Mouse (Mus musculus) ES-E14 (cell line): Measurements from ENCODE around the gene Fbxo40. TPM values are rescaled to one million over a fixed set of nuclear protein-coding genes. Genes with fewer than 3 reads are reported as not detected.

Source experiments
- DNase-seq: peaks from one replicate; pipeline ENCODE4 v3.0.0-alpha.2; 2013; ENCODE audit warnings: low read depth, low spot score
- H3K27ac ChIP-seq: 2 replicates; pipeline ENCODE4 v1.5.1; 2012; ENCODE audit warnings: low read depth, mild to moderate bottlenecking, low read length, moderate library complexity, mixed read lengths; ENCODE audit not compliant: poor library complexity, insufficient read depth, severe bottlenecking
- H3K36me3 ChIP-seq: 2 replicates; pipeline ENCODE4 v1.6.1; 2012; ENCODE audit warnings: mild to moderate bottlenecking, low read length, moderate library complexity, mixed read lengths; ENCODE audit not compliant: control insufficient read depth, poor library complexity, insufficient read depth, severe bottlenecking
- H3K4me1 ChIP-seq, 2 experiments: fragments of 150-350 bp in 1 of 2; sonication (generic) in 1 of 2; 2 replicates each; pipeline ENCODE4 v1.6.1; 2012; ENCODE audit warnings: low read length in 2 of 2, mild to moderate bottlenecking in 1 of 2, mixed read lengths in 1 of 2; ENCODE audit not compliant: control insufficient read depth in 2 of 2, insufficient read depth in 2 of 2, poor library complexity in 1 of 2
- H3K4me3 ChIP-seq, 2 experiments: fragments of 150-350 bp in 1 of 2; sonication (generic) in 1 of 2; 2 replicates each; pipeline ENCODE4 v1.5.1; 2012; ENCODE audit warnings: low read length in 2 of 2, low read depth in 1 of 2, mild to moderate bottlenecking in 1 of 2, mixed read lengths in 1 of 2; ENCODE audit not compliant: insufficient read depth in 1 of 2, poor library complexity in 1 of 2, severe bottlenecking in 1 of 2
- H3K9ac ChIP-seq: 2 replicates; pipeline ENCODE4 v1.6.1; 2012; ENCODE audit warnings: low read depth, mild to moderate bottlenecking, low read length, mixed read lengths; ENCODE audit not compliant: poor library complexity, insufficient read depth, severe bottlenecking
- H3K9me3 ChIP-seq: fragments of 150-350 bp; sonication (generic); 2 replicates; pipeline ENCODE4 v1.6.1; 2012; ENCODE audit warnings: low read depth, mild to moderate bottlenecking, low read length; ENCODE audit not compliant: control insufficient read depth, insufficient read depth
- CHD2 ChIP-seq: IDR thresholded peaks from 2 replicates; pipeline ENCODE4 v1.6.1; 2014; ENCODE audit warnings: mild to moderate bottlenecking, low read depth, low read length, inconsistent platforms
- HCFC1 ChIP-seq: IDR thresholded peaks from 2 replicates; pipeline ENCODE4 v1.6.1; 2012; ENCODE audit warnings: low read length, inconsistent platforms, borderline replicate concordance; ENCODE audit not compliant: insufficient read depth
- MAFK ChIP-seq: IDR thresholded peaks from 2 replicates; pipeline ENCODE4 v1.6.1; 2014; ENCODE audit warnings: mild to moderate bottlenecking, low read depth, low read length, inconsistent platforms; ENCODE audit not compliant: insufficient read depth
- ZC3H11A ChIP-seq: IDR thresholded peaks from 2 replicates; pipeline ENCODE4 v1.6.1; 2012; ENCODE audit warnings: low read depth, mild to moderate bottlenecking, inconsistent platforms, low read length, borderline replicate concordance
- ZNF384 ChIP-seq: IDR thresholded peaks from 2 replicates; pipeline ENCODE4 v1.6.1; 2012; ENCODE audit warnings: low read depth, low read length, inconsistent platforms
- in situ Hi-C, 2 experiments: fragments of 600-800 bp; cut with MboI; formaldehyde crosslinking; loops; one replicate each; pipeline ENCODE4 v1.15.1; 2025; ENCODE audit warnings: low sequenced_read_pairs in 2 of 2, inconsistent platforms in 1 of 2; ENCODE audit not compliant: unreplicated experiment in 2 of 2
- total RNA-seq: library from RNA; depleted of rRNA; stranded (reverse); fragments of 300-350 nt; gene quantifications from 2 replicates; pipeline ENCODE4 v1.2.3, GENCODE M21; 2012

Gene Fbxo40
- total RNA-seq, 1 experiment, result 0.09 TPM

DNA sequence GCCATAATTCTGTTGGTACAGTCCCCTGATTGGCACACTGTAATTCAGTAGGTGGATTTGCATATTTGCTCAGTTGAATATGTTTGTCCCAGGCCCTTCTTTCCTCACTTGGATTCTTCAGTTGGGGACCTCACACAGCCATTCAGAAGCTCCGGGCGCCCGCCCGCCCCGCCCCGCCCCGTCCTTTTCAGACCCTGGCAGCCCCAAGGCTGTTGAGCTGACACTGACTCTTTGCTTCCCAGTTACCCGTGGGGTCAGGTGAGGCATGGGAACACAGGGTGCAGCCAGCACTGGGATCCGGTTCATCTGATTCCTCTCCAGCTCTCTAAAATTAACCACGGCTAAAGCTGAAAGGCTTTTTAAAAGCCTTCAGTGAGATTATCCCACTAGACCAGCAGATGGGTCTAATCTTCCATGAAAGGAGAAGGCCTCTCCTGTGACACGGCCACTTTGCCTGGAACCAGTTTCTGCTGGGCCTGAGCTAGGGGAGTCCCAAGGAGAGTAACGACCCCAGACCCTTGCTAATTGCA is 45.3 kb downstream of the Fbxo40 start:
- no peaks in the 10 kb centered on the region for H3K36me3 ChIP-seq
- no peak overlapping the region for H3K27ac ChIP-seq
- no peak overlapping the region for H3K9ac ChIP-seq
- H3K9me3 ChIP-seq, result no peaks in the 10 kb centered on the region
- H3K4me3 ChIP-seq, result no peak overlapping the region
- no peak for TF ChIP-seq HCFC1
- no peak for TF ChIP-seq ZC3H11A
- TF ChIP-seq CHD2, result no peak
- H3K4me1 ChIP-seq, result peaks cover 2 to 3% of the 10 kb centered on the region in 2 experiments; a peak in 2 of 4 replicates
- in situ Hi-C loops, result no loop called here
- no peak for DNase-seq

- H3K4me1 ChIP-seq, result peaks cover 2 to 3% of the 10 kb centered on the region in 2 experiments; a peak in 2 of 4 replicates
- in situ Hi-C loops, result no loop called here
- no peak overlapping the region for H3K27ac ChIP-seq
- H3K9ac ChIP-seq, result no peak overlapping the region
- TF ChIP-seq MAFK, result no peak
- no peak for TF ChIP-seq HCFC1
- TF ChIP-seq ZC3H11A, result no peak
- no peak for TF ChIP-seq ZNF384
- no peak for TF ChIP-seq CHD2
- no peaks in the 10 kb centered on the region for H3K9me3 ChIP-seq
- no peak overlapping the region for H3K4me3 ChIP-seq
- no peak for DNase-seq
- H3K36me3 ChIP-seq, result no peaks in the 10 kb centered on the region
Observed at GRCm38 (mm10) chr16:36943591-36943990, 46.7 kb downstream of the Fbxo40 start.

GRCm38 (mm10) chr16:36941895-36942294 is 48.4 kb downstream of the Fbxo40 start:
- in situ Hi-C loops, result no loop called here
- Histone ChIP-seq H3K27ac (no peak overlapping the region), H3K4me1 (peaks cover 2 to 3% of the 10 kb centered on the region in 2 experiments; a peak in 2 of 4 replicates), H3K9ac (no peak overlapping the region), H3K4me3 (no peak overlapping the region), H3K36me3 (no peaks in the 10 kb centered on the region), H3K9me3 (no peaks in the 10 kb centered on the region)
- DNase-seq, result no peak
- TF ChIP-seq ZNF384 (no peak), MAFK (no peak), ZC3H11A (no peak), HCFC1 (no peak), CHD2 (no peak)

- Histone ChIP-seq H3K9ac (no peak overlapping the region), H3K9me3 (no peaks in the 10 kb centered on the region), H3K4me1 (peaks cover 2 to 3% of the 10 kb centered on the region in 2 experiments; a peak in 2 of 4 replicates), H3K36me3 (no peaks in the 10 kb centered on the region), H3K4me3 (no peak overlapping the region), H3K27ac (no peak overlapping the region)
- in situ Hi-C loops, result no loop called here
- no peak for TF ChIP-seq ZC3H11A
- no peak for DNase-seq
Observed at GRCm38 (mm10) chr16:36941137-36941727, 49.0 kb downstream of the Fbxo40 start.

DNA sequence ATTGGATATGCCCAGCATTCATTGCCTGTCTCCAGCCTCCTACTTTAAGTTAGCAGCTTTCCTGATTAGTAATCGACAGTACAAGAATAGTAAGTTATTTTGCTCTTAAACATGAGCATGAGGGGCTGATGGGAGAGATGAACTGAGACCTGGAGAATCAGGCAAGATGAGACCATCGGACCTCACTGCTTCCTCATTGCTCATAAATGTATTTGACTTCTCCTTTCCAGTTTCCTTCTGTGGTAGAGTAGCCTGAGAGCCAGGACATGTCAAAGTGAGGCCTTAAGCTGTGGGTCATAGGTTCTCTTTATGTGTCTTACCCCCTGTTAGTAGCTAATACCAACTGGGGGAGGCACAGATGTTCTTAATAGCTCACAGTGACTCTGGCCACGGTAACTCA is 54.5 kb downstream of the Fbxo40 start:
- H3K4me1 ChIP-seq, result no peaks in the 10 kb centered on the region
- no peak for DNase-seq
- H3K36me3 ChIP-seq, result peaks cover 8% of the 10 kb centered on the region
- H3K4me3 ChIP-seq, result no peak overlapping the region
- H3K9me3 ChIP-seq, result no peaks in the 10 kb centered on the region
- in situ Hi-C loops, result no loop called here
- no peak for TF ChIP-seq CHD2
- no peak for TF ChIP-seq MAFK
- no peak overlapping the region for H3K27ac ChIP-seq
- no peak overlapping the region for H3K9ac ChIP-seq
